Mouse (Mus musculus): Measurements from ENCODE around the gene Rab3d.

Gene Rab3d

GRCm38 (mm10) chr9:21918035-21918592 is at the start of gene Rab3d:
TSS of gene Rab3d (minus strand) at chr9:21918192.
- peak; percentile 76 to 80 for DNase-seq (ENCODE audit: low spot score in 2 of 2)

- DNase-seq (ENCODE audit: low spot score in 2 of 2), result no peak
Observed at GRCm38 (mm10) chr9:21963417-21963816, 45.4 kb upstream of the Rab3d start, which contains the start of gene Epor. TSS of gene Epor (minus strand) at chr9:21963506.

- DNase-seq (ENCODE audit: low spot score in 2 of 2), result peak in 1 of 2 experiments; percentile 52
Observed at GRCm38 (mm10) chr9:21962416-21963059, 44.5 kb upstream of the Rab3d start.

- no peak for DNase-seq (ENCODE audit: low spot score in 2 of 2)
Observed at GRCm38 (mm10) chr9:21962010-21962409, 44.0 kb upstream of the Rab3d start.

GRCm38 (mm10) chr9:21961366-21961980 is 43.5 kb upstream of the Rab3d start:
- no peak for DNase-seq (ENCODE audit: low spot score in 2 of 2)

GRCm38 (mm10) chr9:21960558-21961208 is 42.7 kb upstream of the Rab3d start:
- no peak for DNase-seq (ENCODE audit: low spot score in 2 of 2)

GRCm38 (mm10) chr9:21960135-21960534 is 42.1 kb upstream of the Rab3d start:
- DNase-seq (ENCODE audit: low spot score in 2 of 2), result no peak

- DNase-seq (ENCODE audit: low spot score in 2 of 2), result no peak
Observed at GRCm38 (mm10) chr9:21959244-21959643, 41.3 kb upstream of the Rab3d start.

GRCm38 (mm10) chr9:21958372-21958771 is 40.4 kb upstream of the Rab3d start:
- DNase-seq (ENCODE audit: low spot score in 2 of 2), result no peak

- DNase-seq (ENCODE audit: low spot score in 2 of 2), result peak; percentile 100
Observed at GRCm38 (mm10) chr9:21955570-21956281, 37.7 kb upstream of the Rab3d start, which contains the start of gene Swsap1. TSS of gene Swsap1 (plus strand) at chr9:21955755.

GRCm38 (mm10) chr9:21955225-21955569 is 37.2 kb upstream of the Rab3d start:
- peak in 1 of 2 experiments; percentile 55 for DNase-seq (ENCODE audit: low spot score in 2 of 2)

GRCm38 (mm10) chr9:21954635-21955034 is 36.6 kb upstream of the Rab3d start:
- DNase-seq (ENCODE audit: low spot score in 2 of 2), result no peak

- DNase-seq (ENCODE audit: low spot score in 2 of 2), result peak in 1 of 2 experiments; percentile 47
Observed at GRCm38 (mm10) chr9:21953600-21953999, 35.6 kb upstream of the Rab3d start.

GRCm38 (mm10) chr9:21951977-21952376 is 34.0 kb upstream of the Rab3d start:
- DNase-seq (ENCODE audit: low spot score in 2 of 2), result no peak

- DNase-seq (ENCODE audit: low spot score in 2 of 2), result no peak
Observed at GRCm38 (mm10) chr9:21950322-21950721, 32.3 kb upstream of the Rab3d start.

GRCm38 (mm10) chr9:21948790-21949189 is 30.8 kb upstream of the Rab3d start:
- no peak for DNase-seq (ENCODE audit: low spot score in 2 of 2)

GRCm38 (mm10) chr9:21948146-21948545 is 30.2 kb upstream of the Rab3d start:
- DNase-seq (ENCODE audit: low spot score in 2 of 2), result no peak

- DNase-seq (ENCODE audit: low spot score in 2 of 2), result no peak
Observed at GRCm38 (mm10) chr9:21947540-21948130, 29.6 kb upstream of the Rab3d start.

- no peak for DNase-seq (ENCODE audit: low spot score in 2 of 2)
Observed at GRCm38 (mm10) chr9:21944267-21944666, 26.3 kb upstream of the Rab3d start.

GRCm38 (mm10) chr9:21943638-21944037 is 25.6 kb upstream of the Rab3d start:
- DNase-seq (ENCODE audit: low spot score in 2 of 2), result no peak

GRCm38 (mm10) chr9:21943046-21943445 is 25.1 kb upstream of the Rab3d start:
- no peak for DNase-seq (ENCODE audit: low spot score in 2 of 2)
